Mouse (Mus musculus) olfactory bulb, adult 2 months (tissue): Measurements from ENCODE around the gene Cd70.

Experiments used
- CTCF ChIP-seq: fragments of 200-500 bp; IDR thresholded peaks from 2 replicates; pipeline ENCODE4 v1.5.1; 2012; ENCODE audit warnings: low read depth, mild to moderate bottlenecking, low read length, moderate library complexity; ENCODE audit not compliant: insufficient read depth
- POLR2A ChIP-seq: fragments of 200-500 bp; IDR thresholded peaks from 2 replicates; pipeline ENCODE4 v1.6.1; 2012; ENCODE audit warnings: mild to moderate bottlenecking, low read depth, low read length, moderate library complexity; ENCODE audit not compliant: insufficient read depth

DNA sequence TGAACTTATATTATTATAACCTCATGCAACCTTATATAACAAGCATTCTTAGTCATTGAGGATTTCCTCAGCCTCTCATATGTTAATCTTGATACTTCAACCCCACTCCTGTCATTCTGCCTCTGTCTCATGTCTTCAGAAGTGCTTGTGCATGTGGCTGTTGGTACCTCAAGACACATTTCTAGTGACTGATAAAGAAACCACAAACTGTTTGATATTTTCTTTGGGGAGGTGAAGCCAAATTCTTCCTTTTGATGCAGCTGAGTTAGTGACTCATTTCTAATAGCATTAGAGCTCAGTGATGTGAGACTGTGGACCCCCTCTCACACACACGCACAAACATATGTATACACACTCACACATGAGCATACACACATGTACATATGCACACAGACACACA, 17.8 kb downstream of the Cd70 start:
- TF ChIP-seq CTCF, result no peak
- TF ChIP-seq POLR2A, result no peak
